Mouse (Mus musculus) inflammation-experienced regulatory T-cells, adult 16 weeks (primary cell): ENCODE results near the gene Trim2. TPM values are rescaled to one million over a fixed set of nuclear protein-coding genes. Genes with fewer than 3 reads are reported as not detected.

ENCODE experiments used
- polyA plus RNA-seq: library from polyadenylated mRNA; unstranded; fragments of 100-300 nt; shearing (Covaris generic); gene quantifications from one replicate; pipeline ENCODE4 v1.2.1, GENCODE M21; 2017

Trim2 gene
- 5.1 TPM for polyA plus RNA-seq

DNA sequence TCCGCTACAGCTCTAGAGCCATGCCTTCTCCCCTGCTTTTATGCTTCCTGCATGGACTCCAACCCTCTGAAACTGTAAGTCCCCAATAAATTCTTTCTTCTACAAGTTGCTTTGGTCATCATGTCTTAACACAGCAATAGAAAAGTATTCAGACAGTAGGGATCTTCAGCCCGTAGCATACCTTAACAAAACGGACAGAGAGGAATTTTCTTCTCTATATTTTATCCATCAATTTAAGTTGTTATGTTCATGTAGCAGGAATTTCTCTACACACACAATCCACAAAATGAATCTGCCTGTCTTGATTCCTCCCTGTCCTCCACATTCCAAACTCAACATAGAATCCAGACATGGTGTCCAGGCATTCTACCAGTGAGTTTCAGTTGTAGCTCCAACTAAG is at the start of gene Trim2:
Trim2 (minus strand) TSS at position 101 of the 400 bp plus-strand sequence.

DNA sequence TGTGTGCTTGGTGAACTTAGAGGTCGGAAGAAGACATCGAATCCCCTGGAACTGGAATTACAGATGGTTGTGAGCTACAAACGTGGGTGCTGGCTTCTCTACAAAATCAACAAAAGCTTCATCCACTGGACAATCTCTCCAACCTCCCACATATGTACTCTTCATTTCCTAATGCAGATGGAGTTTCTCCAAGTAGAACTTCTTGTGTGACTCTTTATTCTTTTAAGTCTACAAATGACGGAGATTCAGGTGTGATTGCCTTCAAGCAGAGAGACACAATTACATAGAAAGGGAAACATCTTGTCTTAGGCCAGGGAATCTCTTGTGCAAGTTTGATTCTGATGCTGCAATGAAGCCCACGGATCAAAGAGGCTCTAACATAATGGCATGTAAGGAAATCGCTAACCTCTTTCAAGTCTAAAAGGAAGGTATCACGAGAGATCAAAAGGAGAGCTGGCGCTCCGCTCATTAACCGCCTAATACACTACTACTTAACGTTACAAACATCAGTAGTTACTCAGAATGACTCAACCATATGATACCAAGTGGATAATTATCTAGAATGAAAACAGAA is 133.0 kb downstream of the Trim2 start, which contains the start of gene Gm6525:
Gm6525 (plus strand) TSS at position 524 of the 574 bp plus-strand sequence.

DNA sequence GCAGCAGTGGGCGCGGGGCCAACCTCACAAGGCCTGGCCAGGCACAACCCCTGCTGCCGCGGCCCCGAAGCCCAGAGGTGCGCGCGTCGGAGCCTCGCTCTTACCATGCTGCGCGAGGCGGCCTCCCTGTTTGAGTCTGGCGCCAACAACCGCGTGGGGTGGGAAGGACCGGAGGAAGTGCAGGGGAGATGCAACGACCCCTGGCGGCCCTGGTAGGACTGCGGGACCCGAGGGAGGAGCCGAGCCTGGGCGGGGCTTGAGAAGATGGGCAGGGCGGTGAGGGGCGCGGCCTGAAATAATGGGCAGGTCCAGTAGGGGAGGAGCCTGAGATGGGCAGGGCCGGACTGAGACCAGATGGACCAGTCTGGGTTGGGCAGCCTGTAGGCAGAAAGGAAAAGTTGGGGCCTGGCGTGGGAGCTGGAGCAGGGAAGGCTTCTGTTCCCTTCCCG is 151.1 kb downstream of the Trim2 start, which contains the start of gene Mnd1:
Mnd1 (minus strand) TSS at position 229 of the 449 bp plus-strand sequence.

Other genes with a start within 250 kb of the Trim2 start
- gene Mnd1, start 151.1 kb downstream of the Trim2 start, polyA plus RNA-seq = 0.79 TPM
- not detected for gene Gm6525, start 132.8 kb downstream of the Trim2 start, polyA plus RNA-seq
- 7.9 TPM for gene Fhdc1, start 173.6 kb upstream of the Trim2 start, polyA plus RNA-seq